Mouse (Mus musculus) activated CD4-positive, CD25-positive, alpha-beta regulatory T cell, adult 4 months (primary cell): ENCODE measurements around the gene Sem1. TPM values are rescaled to one million over a fixed set of nuclear protein-coding genes. Genes with fewer than 3 reads are reported as not detected.
"Not testable (repeated sequence)": the region's sequence is repeated elsewhere in the genome, so short reads cannot be mapped to it uniquely, and the experiment has no call there.

Source experiments
- ATAC-seq: one replicate; pipeline ENCODE4 v1.8.0; 2017
- polyA plus RNA-seq, 2 experiments: library from polyadenylated mRNA; unstranded; fragments of 100-300 nt; shearing (Covaris generic); gene quantifications; one replicate each; pipeline ENCODE4 v1.2.1; 2017

Gene Sem1
- 100 to 1,000 TPM; 132 to 202 TPM for polyA plus RNA-seq

GRCm38 (mm10) chr6:6578304-6579149 is at the start of gene Sem1:
Sem1 (minus strand) TSS chr6:6578663.
- peak; percentile 87 for ATAC-seq

- no peak for ATAC-seq
These were observed 44.6 kb upstream of the Sem1 start for GRCm38 (mm10) chr6:6622846-6623749.

- no peak for ATAC-seq
These were observed 25.4 kb upstream of the Sem1 start for GRCm38 (mm10) chr6:6603561-6604544.

- no peak for ATAC-seq
These were observed 7.8 kb upstream of the Sem1 start for GRCm38 (mm10) chr6:6586313-6586712.

- ATAC-seq, result no peak
These were observed 3.4 kb upstream of the Sem1 start for GRCm38 (mm10) chr6:6581849-6582248.

GRCm38 (mm10) chr6:6577741-6578284 is 650 bp downstream of the Sem1 start:
- peak; percentile 25 for ATAC-seq

GRCm38 (mm10) chr6:6577291-6577690 is 1.2 kb downstream of the Sem1 start:
- ATAC-seq, result no peak

- ATAC-seq, result no peak
These were observed 2.7 kb downstream of the Sem1 start for GRCm38 (mm10) chr6:6575796-6576195.

- no peak for ATAC-seq
These were observed 10.0 kb downstream of the Sem1 start for GRCm38 (mm10) chr6:6568436-6568835.

GRCm38 (mm10) chr6:6563691-6564090 is 14.8 kb downstream of the Sem1 start:
- ATAC-seq, result no peak

- ATAC-seq, result no peak
These were observed 15.7 kb downstream of the Sem1 start for GRCm38 (mm10) chr6:6562716-6563115.

GRCm38 (mm10) chr6:6557647-6558046 is 20.8 kb downstream of the Sem1 start:
- no peak for ATAC-seq

- ATAC-seq, result no peak
These were observed 26.5 kb downstream of the Sem1 start for GRCm38 (mm10) chr6:6552006-6552405.

- no peak for ATAC-seq
These were observed 30.5 kb downstream of the Sem1 start for GRCm38 (mm10) chr6:6547997-6548396.

- no peak for ATAC-seq
These were observed 34.2 kb downstream of the Sem1 start for GRCm38 (mm10) chr6:6544255-6544645.

GRCm38 (mm10) chr6:6543606-6544254 is 34.7 kb downstream of the Sem1 start:
- ATAC-seq, result no peak

- no peak for ATAC-seq
These were observed 36.3 kb downstream of the Sem1 start for GRCm38 (mm10) chr6:6542133-6542532.

- no peak for ATAC-seq
These were observed 41.5 kb downstream of the Sem1 start for GRCm38 (mm10) chr6:6536781-6537466.

GRCm38 (mm10) chr6:6536359-6536758 is 42.1 kb downstream of the Sem1 start:
- ATAC-seq, result not testable (repeated sequence)
